Mouse (Mus musculus): ENCODE results near the gene Zfp329. TPM values are rescaled to one million over a fixed set of nuclear protein-coding genes. Genes with fewer than 3 reads are reported as not detected.

Zfp329 gene
- polyA plus RNA-seq, 1 experiment from 2014 or later, result 32.6 TPM

Other genes with a start within 250 kb of the Zfp329 start
- gene Vmn2r53, start 210.1 kb downstream of the Zfp329 start, polyA plus RNA-seq (2015; fragmentation: Nextera tagmentation; extraction: Ambion mirVana), result 0.01 TPM in 1 of 2 replicates, not detected in the other
- not detected in 2 replicates for gene Vmn2r54, start 178.5 kb downstream of the Zfp329 start, polyA plus RNA-seq (2015; fragmentation: Nextera tagmentation; extraction: Ambion mirVana)
- gene Vmn2r55, start 133.9 kb downstream of the Zfp329 start, polyA plus RNA-seq (2015; fragmentation: Nextera tagmentation; extraction: Ambion mirVana), result not detected in 2 replicates
- not detected in 2 replicates for gene Vmn2r56, start 83.9 kb downstream of the Zfp329 start, polyA plus RNA-seq (2015; fragmentation: Nextera tagmentation; extraction: Ambion mirVana)
- gene Zscan18, start 15.2 kb downstream of the Zfp329 start, polyA plus RNA-seq (2015; fragmentation: Nextera tagmentation; extraction: Ambion mirVana), result 39.1 and 44.4 TPM in 2 replicates
- 30.1 and 30.6 TPM in 2 replicates for gene Zfp110, start 15.9 kb upstream of the Zfp329 start, polyA plus RNA-seq (2015; fragmentation: Nextera tagmentation; extraction: Ambion mirVana)
- 8.2 and 8.7 TPM in 2 replicates for gene Zfp128, start 62.3 kb upstream of the Zfp329 start, polyA plus RNA-seq (2015; fragmentation: Nextera tagmentation; extraction: Ambion mirVana)
- gene Zscan22, start 79.0 kb upstream of the Zfp329 start, polyA plus RNA-seq (2015; fragmentation: Nextera tagmentation; extraction: Ambion mirVana), result 11.1 and 11.5 TPM in 2 replicates
- 512 and 515 TPM in 2 replicates for gene Rps5, start 103.4 kb upstream of the Zfp329 start, polyA plus RNA-seq (2015; fragmentation: Nextera tagmentation; extraction: Ambion mirVana)
- gene Rnf225, start 108.6 kb upstream of the Zfp329 start, polyA plus RNA-seq (2015; fragmentation: Nextera tagmentation; extraction: Ambion mirVana), result 0.98 and 1.2 TPM in 2 replicates
- gene Zfp324, start 147.0 kb upstream of the Zfp329 start, polyA plus RNA-seq (2015; fragmentation: Nextera tagmentation; extraction: Ambion mirVana), result 14.5 and 14.9 TPM in 2 replicates
- 13.1 and 13.8 TPM in 2 replicates for gene Zfp446, start 159.0 kb upstream of the Zfp329 start, polyA plus RNA-seq (2015; fragmentation: Nextera tagmentation; extraction: Ambion mirVana)
- gene Slc27a5, start 179.3 kb upstream of the Zfp329 start, polyA plus RNA-seq (2015; fragmentation: Nextera tagmentation; extraction: Ambion mirVana), result 0.24 and 0.43 TPM in 2 replicates
- 184 and 195 TPM in 2 replicates for gene Trim28, start 180.3 kb upstream of the Zfp329 start, polyA plus RNA-seq (2015; fragmentation: Nextera tagmentation; extraction: Ambion mirVana)
- 44.0 and 44.8 TPM in 2 replicates for gene Zbtb45, start 191.2 kb upstream of the Zfp329 start, polyA plus RNA-seq (2015; fragmentation: Nextera tagmentation; extraction: Ambion mirVana)
- 179 and 188 TPM in 2 replicates for gene Chmp2a, start 215.9 kb upstream of the Zfp329 start, polyA plus RNA-seq (2015; fragmentation: Nextera tagmentation; extraction: Ambion mirVana)
- gene Ube2m, start 219.4 kb upstream of the Zfp329 start, polyA plus RNA-seq (2015; fragmentation: Nextera tagmentation; extraction: Ambion mirVana), result 74.0 and 83.9 TPM in 2 replicates
- gene Mzf1, start 235.9 kb upstream of the Zfp329 start, polyA plus RNA-seq (2015; fragmentation: Nextera tagmentation; extraction: Ambion mirVana), result 11.5 and 11.6 TPM in 2 replicates